Mouse (Mus musculus) testis, adult 2 months (tissue): ENCODE data around the gene Cib1.

Experiments used
- CTCF ChIP-seq: fragments of 200-500 bp; IDR thresholded peaks from 2 replicates; pipeline ENCODE4 v1.5.1; 2012; ENCODE audit warnings: low read depth, mild to moderate bottlenecking, inconsistent platforms, low read length, moderate library complexity; ENCODE audit not compliant: control insufficient read depth, insufficient read depth, insufficient replicate concordance
- POLR2A ChIP-seq: fragments of 200-500 bp; IDR thresholded peaks from 2 replicates; pipeline ENCODE4 v1.6.1; 2012; ENCODE audit warnings: low read depth, mild to moderate bottlenecking, inconsistent platforms, low read length, moderate library complexity; ENCODE audit not compliant: control insufficient read depth

- TF ChIP-seq CTCF (no peak), POLR2A (no peak)
Measured at GRCm38 (mm10) chr7:80280032-80280431, 47.4 kb upstream of the Cib1 start.
